Comparison of ENCODE assay signal across 10 mouse cellular contexts in the genomic region with DNA sequence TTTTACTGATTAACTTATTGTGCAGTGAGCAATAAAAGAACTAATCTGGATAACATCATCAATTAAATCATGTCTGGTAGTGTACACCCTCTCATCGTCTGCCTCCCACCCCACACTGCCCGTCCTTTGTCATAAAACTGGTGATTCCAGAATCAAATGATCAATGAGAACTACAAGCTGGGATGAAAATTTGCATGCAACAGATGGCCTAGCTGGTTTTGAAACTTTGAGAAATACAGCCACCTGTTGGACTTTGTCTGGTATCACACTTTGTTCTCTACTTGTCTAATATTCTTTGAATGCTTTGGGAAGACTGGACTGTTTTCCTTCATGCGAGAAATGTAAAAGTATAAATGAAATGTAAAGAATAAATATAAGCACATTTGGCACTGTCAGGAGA.
A peak's percentile ranks its signal among the peaks of the same experiment; 100 is the strongest.
DNase-seq lines count a peak whose midpoint lies in the region; ATAC-seq lines count a peak whose summit lies in the region.
"Had no signal": no experiment of that assay in that cellular context is flagged by ENCODE, and none has a peak within 500 bp of the region (broad histone marks: within the 10 kb centered on the region; RNA-seq: fewer than 3 reads in every experiment).

No protein-coding gene starts in this region.

- 27% methylated on average over 3 of the region's 3 CpGs for WGBS in kidney, embryonic 14.5 days
- 13% methylated on average over 3 of the region's 3 CpGs for WGBS in large intestine, adult 2 months

- H3K27me3 ChIP-seq in kidney, embryonic 14.5 days (ENCODE audit: control insufficient read depth, insufficient read depth, low read length): no peaks in the 10 kb centered on the region
- H3K27me3 ChIP-seq: heart, embryonic 13.5 days had no signal

- no peak overlapping the region for H3K4me3 ChIP-seq in kidney, embryonic 14.5 days (ENCODE audit: low read length)
- H3K4me3 ChIP-seq: heart, embryonic 13.5 days had no signal

- H3K4me1 ChIP-seq in kidney, embryonic 14.5 days (ENCODE audit: control insufficient read depth, insufficient read depth, low read length): no peaks in the 10 kb centered on the region
- H3K4me1 ChIP-seq: heart, embryonic 13.5 days had no signal

- DNase-seq in adrenal gland, postnatal 14 days: peak; percentile 7
- no peak for DNase-seq in adrenal gland, adult 18-20 months (ENCODE audit: low spot score in 2 of 2)
- no peak for DNase-seq in kidney, adult 18-20 months
- peak; percentile 61 for DNase-seq in 416B (ENCODE audit: low read depth)
- peak; percentile 7 for DNase-seq in large intestine, adult 2 months (ENCODE audit: low read depth, low spot score)
- DNase-seq in thymus, postnatal 4 days: no peak
- DNase-seq: cerebellum, adult 11-12 months had no signal

- no peaks in the 10 kb centered on the region for H3K9me3 ChIP-seq in kidney, embryonic 14.5 days (ENCODE audit: control insufficient read depth, low read length)
- H3K9me3 ChIP-seq: heart, embryonic 13.5 days had no signal

- no peak overlapping the region for H3K27ac ChIP-seq in kidney, embryonic 14.5 days (ENCODE audit: low read depth, low read length)
- H3K27ac ChIP-seq: heart, embryonic 13.5 days had no signal

- H3K36me3 ChIP-seq in kidney, embryonic 14.5 days (ENCODE audit: control insufficient read depth, insufficient read depth, low read length): no peaks in the 10 kb centered on the region
- H3K36me3 ChIP-seq: heart, embryonic 13.5 days had no signal

- H3K9ac ChIP-seq in kidney, embryonic 14.5 days (ENCODE audit: low read depth, low read length): no peak overlapping the region
- H3K9ac ChIP-seq: heart, embryonic 13.5 days had no signal

- no peak overlapping the region for H3K4me2 ChIP-seq in kidney, embryonic 14.5 days (replicated peaks; ENCODE audit: low read depth, low read length)
- H3K4me2 ChIP-seq: heart, embryonic 13.5 days had no signal

- ATAC-seq in kidney, embryonic 14.5 days (ENCODE audit: low FRiP score, low TSS enrichment): peak; percentile 35; the same call in 1 of the 2 replicates
- ATAC-seq in inflammation-experienced regulatory T-cells, adult 6 months: no peak

Comparison
In these comparisons a context has a peak if more than half of its experiments do, and no peak if none do; other contexts are left out.
1. DNase-seq: peak in adrenal gland, postnatal 14 days (single experiment), 416B (single experiment) and large intestine, adult 2 months (single experiment); none in adrenal gland, adult 18-20 months (0 of 2), kidney, adult 18-20 months (single experiment) and thymus, postnatal 4 days (single experiment).